Mouse (Mus musculus) NIH3T3 (cell line): ENCODE measurements around the gene Zswim3.

Experiments
- DNase-seq: peaks from one replicate; pipeline ENCODE4 v3.0.0-alpha.2; 2012; ENCODE audit warnings: low read depth

Gene Zswim3

GRCm38 (mm10) chr2:164781876-164782275, 23.0 kb upstream of the Zswim3 start:
- DNase-seq = no peak

GRCm38 (mm10) chr2:164783926-164784581, 20.8 kb upstream of the Zswim3 start:
- peak; percentile 62 for DNase-seq

- no peak for DNase-seq
Observed at GRCm38 (mm10) chr2:164784869-164785420, 20.0 kb upstream of the Zswim3 start.

- peak; percentile 95 for DNase-seq
Observed at GRCm38 (mm10) chr2:164785481-164786387, 19.2 kb upstream of the Zswim3 start, which contains the start of gene Snx21. Snx21 (plus strand) TSS chr2:164785823.

- peak; percentile 63 for DNase-seq
Observed at GRCm38 (mm10) chr2:164786388-164786885, 18.5 kb upstream of the Zswim3 start.

GRCm38 (mm10) chr2:164787032-164787431, 17.9 kb upstream of the Zswim3 start:
- no peak for DNase-seq

GRCm38 (mm10) chr2:164787779-164788178, 17.1 kb upstream of the Zswim3 start:
- no peak for DNase-seq

- no peak for DNase-seq
Observed at GRCm38 (mm10) chr2:164788411-164788810, 16.5 kb upstream of the Zswim3 start.

GRCm38 (mm10) chr2:164790451-164790850, 14.4 kb upstream of the Zswim3 start:
- DNase-seq = peak; percentile 57

- no peak for DNase-seq
Observed at GRCm38 (mm10) chr2:164791841-164792261, 13.0 kb upstream of the Zswim3 start.

- no peak for DNase-seq
Observed at GRCm38 (mm10) chr2:164792400-164793190, 12.3 kb upstream of the Zswim3 start.

- peak; percentile 78 for DNase-seq
Observed at GRCm38 (mm10) chr2:164793236-164793635, 11.7 kb upstream of the Zswim3 start.

GRCm38 (mm10) chr2:164793772-164794171, 11.1 kb upstream of the Zswim3 start:
- DNase-seq = peak; percentile 59

GRCm38 (mm10) chr2:164794293-164794692, 10.6 kb upstream of the Zswim3 start:
- peak; percentile 95 for DNase-seq

GRCm38 (mm10) chr2:164795868-164796267, 9.0 kb upstream of the Zswim3 start:
- DNase-seq = no peak

- DNase-seq = peak; percentile 53
Observed at GRCm38 (mm10) chr2:164798554-164798953, 6.3 kb upstream of the Zswim3 start.

GRCm38 (mm10) chr2:164800252-164801004, 4.5 kb upstream of the Zswim3 start:
- no peak for DNase-seq

GRCm38 (mm10) chr2:164803201-164803920, 1.5 kb upstream of the Zswim3 start:
- no peak for DNase-seq

GRCm38 (mm10) chr2:164803921-164804313, 981 bp upstream of the Zswim3 start:
- no peak for DNase-seq

- DNase-seq = no peak
Observed at GRCm38 (mm10) chr2:164805332-164805718, 427 bp downstream of the Zswim3 start.
